Mouse (Mus musculus) adrenal gland, postnatal 14 days (tissue): ENCODE results near the gene A830018L16Rik. TPM values are rescaled to one million over a fixed set of nuclear protein-coding genes. Genes with fewer than 3 reads are reported as not detected.
"Not testable (repeated sequence)": the region's sequence is repeated elsewhere in the genome, so short reads cannot be mapped to it uniquely, and the experiment has no call there.

Experiments used
- DNase-seq: peaks from one replicate; pipeline ENCODE4 v3.0.0; 2021; ENCODE audit warnings: mixed read lengths
- total RNA-seq: library from RNA; stranded (reverse); gene quantifications from 2 replicates; pipeline ENCODE4 v1.2.3, GENCODE M21; 2021

The A830018L16Rik gene
- total RNA-seq, 1 experiment from 2014 or later: 2.2 TPM

DNA sequence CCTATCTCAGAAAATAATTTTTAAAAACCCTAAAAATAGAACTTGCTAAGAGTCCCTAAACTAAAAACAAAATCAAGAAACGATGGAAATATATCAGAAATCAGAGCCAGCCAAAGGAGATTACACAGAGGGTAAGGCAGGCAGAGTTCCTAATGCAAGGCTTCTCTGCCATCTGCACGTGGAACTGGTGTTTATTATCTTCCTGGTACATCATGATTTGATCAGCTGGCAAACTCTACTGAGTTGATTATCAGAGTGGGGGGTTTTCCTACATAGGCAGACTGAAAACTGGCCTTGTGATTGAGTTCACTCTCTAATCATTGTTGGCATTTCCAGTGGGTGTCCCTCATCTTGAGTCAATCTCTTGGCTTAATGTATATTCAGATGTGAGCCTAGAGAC is 583.7 kb downstream of the A830018L16Rik start:
- DNase-seq: no peak

DNA sequence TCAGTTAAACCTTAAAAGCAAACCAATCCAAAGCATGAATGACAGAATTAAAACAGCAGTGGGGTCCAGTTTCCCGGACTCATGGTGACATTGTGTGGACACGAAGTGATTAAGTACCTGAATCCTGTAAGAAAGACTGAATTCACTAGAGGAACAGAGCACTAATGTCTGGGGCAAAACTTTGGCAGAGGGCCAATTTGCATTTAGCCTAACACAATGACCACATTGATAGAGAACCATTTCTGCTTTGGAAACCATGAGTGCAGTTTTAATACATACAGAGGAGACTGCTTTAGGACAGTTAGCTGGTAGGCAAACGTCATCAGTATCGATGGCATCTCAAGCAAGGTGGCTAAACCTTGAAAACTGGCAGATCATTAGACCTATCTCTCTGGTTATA is 586.7 kb downstream of the A830018L16Rik start:
- no peak for DNase-seq

GRCm38 (mm10) chr1:12008789-12009550 is 595.1 kb downstream of the A830018L16Rik start:
- no peak for DNase-seq

GRCm38 (mm10) chr1:12009551-12009846 is 595.6 kb downstream of the A830018L16Rik start:
- DNase-seq: no peak

GRCm38 (mm10) chr1:12010607-12011006 is 596.7 kb downstream of the A830018L16Rik start:
- DNase-seq: no peak

DNA sequence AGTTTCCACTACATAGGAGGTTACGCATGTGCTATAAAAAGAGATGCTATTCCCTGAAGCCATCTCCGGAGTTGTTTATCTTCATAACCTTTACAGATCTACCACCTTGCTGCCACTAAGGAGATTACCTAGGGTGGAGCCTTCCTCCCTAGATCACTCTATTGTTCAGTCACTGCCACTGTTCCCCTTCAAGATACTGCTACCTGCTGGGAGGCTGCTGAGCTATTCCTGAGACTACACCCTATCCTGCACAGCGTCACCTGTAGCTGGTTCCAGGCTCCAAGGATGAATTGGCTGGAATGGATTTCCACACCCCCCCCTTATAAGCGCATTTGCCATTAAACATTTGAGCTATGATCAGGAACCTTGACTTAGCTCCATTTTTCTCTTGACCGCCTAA is 606.7 kb downstream of the A830018L16Rik start:
- not testable (repeated sequence) for DNase-seq
